9 mouse cellular contexts compared by ENCODE assay signal in the genomic region with DNA sequence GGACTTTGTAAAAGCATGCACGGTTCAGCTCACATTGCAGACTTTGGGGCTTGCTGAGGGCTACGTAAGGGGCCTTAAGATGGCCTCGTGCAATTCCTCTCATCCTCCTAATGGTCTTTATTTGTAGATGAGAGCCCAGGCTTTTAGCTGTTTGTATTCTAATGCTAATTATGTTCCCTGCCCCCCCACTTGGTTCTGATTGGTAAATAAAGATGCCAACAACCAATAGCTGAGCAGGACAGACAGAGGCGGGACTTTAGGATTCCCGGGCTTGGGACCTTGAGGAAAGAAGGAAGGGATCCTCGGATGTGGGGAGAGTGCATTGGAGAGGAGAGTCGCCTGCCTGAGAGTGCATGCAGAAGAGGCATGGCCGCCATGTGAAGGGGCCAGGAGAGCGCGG. TPM values are rescaled to one million over a fixed set of nuclear protein-coding genes. Genes with fewer than 3 reads are reported as not detected.
DNase-seq lines count a peak whose midpoint lies in the region; ATAC-seq lines count a peak whose summit lies in the region.
"Had no signal": no experiment of that assay in that cellular context is flagged by ENCODE, and none has a peak within 500 bp of the region (broad histone marks: within the 10 kb centered on the region; RNA-seq: fewer than 3 reads in every experiment).

No protein-coding gene starts in this region.

- H3K9ac ChIP-seq in embryonic facial prominence, embryonic 15.5 days = no peak overlapping the region
- 0 out of 2 replicates have a peak overlapping the region, but pooled peaks have one; percentile 20 for H3K9ac ChIP-seq in limb, embryonic 13.5 days

- H3K27me3 ChIP-seq in embryonic facial prominence, embryonic 15.5 days = no peaks in the 10 kb centered on the region; the same call in 1 of the 2 replicates
- H3K27me3 ChIP-seq in limb, embryonic 13.5 days = 0 out of 2 replicates have a peak, but pooled peaks cover 10% of the 10 kb centered on the region

- no peaks in the 10 kb centered on the region for H3K36me3 ChIP-seq in embryonic facial prominence, embryonic 15.5 days
- H3K36me3 ChIP-seq in limb, embryonic 13.5 days = no peaks in the 10 kb centered on the region

- intact Hi-C loops in left cerebral cortex, postnatal 10 days (cut with DNase I) = no loop called here

- peak overlapping the region; percentile 32; the same call in 1 of the 2 replicates for H3K4me2 ChIP-seq in embryonic facial prominence, embryonic 15.5 days (replicated peaks)
- H3K4me2 ChIP-seq in limb, embryonic 13.5 days (replicated peaks) = peak overlapping the region; percentile 37

- 18% methylated on average over 10 of the region's 10 CpGs for WGBS in embryonic facial prominence, embryonic 15.5 days
- 8% methylated on average over 10 of the region's 10 CpGs for WGBS in limb, embryonic 13.5 days

- H3K4me1 ChIP-seq in embryonic facial prominence, embryonic 15.5 days = peaks cover 23% of the 10 kb centered on the region
- peaks cover 39% of the 10 kb centered on the region for H3K4me1 ChIP-seq in limb, embryonic 13.5 days

- no peak overlapping the region for H3K27ac ChIP-seq in embryonic facial prominence, embryonic 15.5 days (replicated peaks)
- H3K27ac ChIP-seq in limb, embryonic 13.5 days = no peak overlapping the region
- H3K27ac ChIP-seq: macrophage had no signal

- peak; percentile 31 to 43 for DNase-seq in kidney, postnatal 4 days
- DNase-seq in kidney, adult 18-20 months = no peak
- DNase-seq in retina, postnatal 1 day = peak; percentile 89
- no peak for DNase-seq in urinary bladder, postnatal 10 days (ENCODE audit: low spot score)
- DNase-seq in left cerebral cortex, postnatal 10 days (ENCODE audit: extremely low spot score in 1 of 2, low spot score in 2 of 2) = no peak

- no peak for ATAC-seq in embryonic facial prominence, embryonic 15.5 days (ENCODE audit: insufficient number of reproducible peaks, low FRiP score, low TSS enrichment, low read depth)
- ATAC-seq in limb, embryonic 13.5 days (ENCODE audit: low FRiP score, low read depth) = no peak
- ATAC-seq in megakaryocyte-erythroid progenitor cell, adult 5-6 weeks (replicated peaks; ENCODE audit: low FRiP score, low TSS enrichment, poor library complexity, severe bottlenecking) = no peak

- no peak overlapping the region for H3K4me3 ChIP-seq in embryonic facial prominence, embryonic 15.5 days (replicated peaks)
- H3K4me3 ChIP-seq in limb, embryonic 13.5 days = no peak overlapping the region

- no peaks in the 10 kb centered on the region for H3K9me3 ChIP-seq in embryonic facial prominence, embryonic 15.5 days (replicated peaks)
- H3K9me3 ChIP-seq in limb, embryonic 13.5 days = no peaks in the 10 kb centered on the region

RNA-seq across cellular contexts. Expression of a gene that starts 45.9 kb away (rescaled TPM):
- polyA plus RNA-seq in embryonic facial prominence, embryonic 15.5 days (2015; fragmentation: Nextera tagmentation; extraction: Ambion mirVana) = 43.5 and 47.5 TPM in 2 replicates
- polyA plus RNA-seq in limb, embryonic 13.5 days (2015; fragmentation: Nextera tagmentation; extraction: Ambion mirVana) = 47.5 and 49.9 TPM in 2 replicates
- total RNA-seq in left cerebral cortex, postnatal 10 days (2021) = 10 to 100 TPM; 61.3 to 63.1 TPM
- total RNA-seq in megakaryocyte-erythroid progenitor cell, adult 5-6 weeks (2014; fragmentation: Nextera tagmentation) = 77.5 and 84.1 TPM in 2 replicates
- total RNA-seq in megakaryocyte-erythroid progenitor cell, adult 5-6 weeks (2017) = 23.6 and 42.7 TPM in 2 replicates

Comparison
In these comparisons a context has a peak if more than half of its experiments do, and no peak if none do; other contexts are left out.
1. DNase-seq: peak in kidney, postnatal 4 days (2 of 2) and retina, postnatal 1 day (single experiment); none in kidney, adult 18-20 months (single experiment), urinary bladder, postnatal 10 days (single experiment) and left cerebral cortex, postnatal 10 days (0 of 2).